Comparison of ENCODE assay signal across 10 mouse cellular contexts in the genomic region with DNA sequence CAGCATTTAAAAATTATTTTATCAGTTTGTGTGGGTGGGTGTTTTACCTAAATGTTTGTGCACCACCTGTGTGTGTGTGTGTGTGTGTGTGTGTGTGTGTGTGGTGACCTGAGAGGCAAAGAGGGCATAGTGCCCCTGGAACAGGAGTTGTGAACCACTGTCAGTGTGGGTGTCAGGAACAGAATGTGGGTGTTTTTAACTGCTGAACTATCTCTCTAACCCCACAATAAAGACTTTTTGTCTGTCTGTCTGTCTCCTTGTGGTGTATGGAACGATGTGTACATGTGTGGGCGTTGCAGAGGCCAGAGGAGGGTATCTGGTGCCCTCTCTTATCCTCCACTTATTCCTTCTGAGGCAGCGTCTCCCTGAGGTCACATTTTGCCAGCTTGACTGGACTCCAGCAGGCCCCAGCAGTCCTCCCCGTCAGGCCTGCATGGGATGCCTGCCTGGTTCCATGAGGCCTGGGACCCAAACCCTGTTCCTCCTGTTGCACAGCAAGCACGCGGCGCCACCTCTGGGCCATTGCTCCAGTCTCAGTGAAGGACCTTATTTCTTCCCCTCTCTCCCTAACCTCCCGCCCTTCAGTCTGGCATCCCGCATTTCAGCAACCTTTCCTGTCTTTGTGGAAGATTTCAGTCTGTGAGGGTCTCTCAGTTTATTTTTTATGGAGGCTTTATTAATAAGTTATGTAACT. TPM values are rescaled to one million over a fixed set of nuclear protein-coding genes. Genes with fewer than 3 reads are reported as not detected.
DNase-seq lines count a peak whose midpoint lies in the region; ATAC-seq and TF ChIP-seq lines count a peak whose summit lies in the region.
"Had no signal": no experiment of that assay in that cellular context is flagged by ENCODE, and none has a peak within 500 bp of the region (broad histone marks: within the 10 kb centered on the region; RNA-seq: fewer than 3 reads in every experiment).

No protein-coding gene starts in this region.

- H3K4me3 ChIP-seq in neural tube, embryonic 11.5 days (ENCODE audit: low read depth, low read length): no peak overlapping the region
- H3K4me3 ChIP-seq in liver, postnatal 0 days (ENCODE audit: low read depth, low read length): no peak overlapping the region
- H3K4me3 ChIP-seq: embryonic facial prominence, embryonic 12.5 days had no signal

- no peak overlapping the region for H3K9ac ChIP-seq in neural tube, embryonic 11.5 days (ENCODE audit: low read length)
- H3K9ac ChIP-seq in liver, postnatal 0 days (replicated peaks): no peak overlapping the region
- H3K9ac ChIP-seq: embryonic facial prominence, embryonic 12.5 days had no signal

- no peak for TF ChIP-seq EP300 in liver, postnatal 0 days (IDR thresholded peaks at IDR 0.05; ENCODE audit: low read depth)

- no peaks in the 10 kb centered on the region for H3K4me1 ChIP-seq in neural tube, embryonic 11.5 days (ENCODE audit: control insufficient read depth, insufficient read depth, low read length)
- H3K4me1 ChIP-seq in liver, postnatal 0 days (ENCODE audit: insufficient read depth): no peaks in the 10 kb centered on the region
- H3K4me1 ChIP-seq: embryonic facial prominence, embryonic 12.5 days had no signal

- peak; percentile 28 to 49 for DNase-seq in adrenal gland, postnatal 36 days
- no peak for DNase-seq in adrenal gland, postnatal 14 days
- DNase-seq in neural tube, embryonic 11.5 days (ENCODE audit: low spot score): peak; percentile 22
- no peak for DNase-seq in neural tube, embryonic 10.5 days (ENCODE audit: extremely low spot score, low spot score)
- DNase-seq in liver, postnatal 0 days: peak; percentile 24
- peak; percentile 71 to 72 for DNase-seq in thymus, postnatal 36 days
- DNase-seq in ovary, postnatal 36 days (ENCODE audit: low spot score): no peak
- no peak for DNase-seq in cerebellum, adult 9-10 months

- 0 out of 2 replicates have a peak, but pooled peaks cover 2% of the 10 kb centered on the region for H3K9me3 ChIP-seq in neural tube, embryonic 11.5 days (ENCODE audit: control insufficient read depth, low read length)
- H3K9me3 ChIP-seq in liver, postnatal 0 days (ENCODE audit: low read length): no peaks in the 10 kb centered on the region
- H3K9me3 ChIP-seq: embryonic facial prominence, embryonic 12.5 days had no signal

- ATAC-seq in neural tube, embryonic 11.5 days (ENCODE audit: insufficient read depth, low FRiP score, low TSS enrichment): no peak
- ATAC-seq in liver, postnatal 0 days: no peak

- H3K4me2 ChIP-seq in neural tube, embryonic 11.5 days (ENCODE audit: low read depth): no peak overlapping the region
- H3K4me2 ChIP-seq in liver, postnatal 0 days (ENCODE audit: low read depth, low read length): no peak overlapping the region
- H3K4me2 ChIP-seq: embryonic facial prominence, embryonic 12.5 days had no signal

- 40% methylated on average over 9 of the region's 9 CpGs for WGBS in neural tube, embryonic 11.5 days
- WGBS in liver, postnatal 0 days (ENCODE audit: insufficient replicate concordance): 42% methylated on average over 9 of the region's 9 CpGs

- no peak overlapping the region for H3K27ac ChIP-seq in neural tube, embryonic 11.5 days (ENCODE audit: low read depth, low read length)
- H3K27ac ChIP-seq in liver, postnatal 0 days (ENCODE audit: low read depth): no peak overlapping the region
- H3K27ac ChIP-seq: embryonic facial prominence, embryonic 12.5 days had no signal

- no peaks in the 10 kb centered on the region for H3K27me3 ChIP-seq in neural tube, embryonic 11.5 days (ENCODE audit: control insufficient read depth, insufficient read depth, low read length)
- H3K27me3 ChIP-seq in liver, postnatal 0 days (ENCODE audit: insufficient read depth, low read length): no peaks in the 10 kb centered on the region
- H3K27me3 ChIP-seq: embryonic facial prominence, embryonic 12.5 days had no signal

- H3K36me3 ChIP-seq in neural tube, embryonic 11.5 days (ENCODE audit: control insufficient read depth, insufficient read depth, low read length): no peaks in the 10 kb centered on the region
- H3K36me3 ChIP-seq in liver, postnatal 0 days (replicated peaks; ENCODE audit: insufficient read depth, low read length): no peaks in the 10 kb centered on the region
- H3K36me3 ChIP-seq: embryonic facial prominence, embryonic 12.5 days had no signal

- TF ChIP-seq CTCF in liver, postnatal 0 days (IDR thresholded peaks at IDR 0.05; ENCODE audit: low read depth): peak; percentile 52

RNA-seq across cellular contexts. Expression of gene H2-DMb1, which starts 11.5 kb away (rescaled TPM):
- total RNA-seq in adrenal gland, postnatal 36 days (2021): 1 to 10 TPM; 3.5 to 6.0 TPM
- total RNA-seq in adrenal gland, postnatal 14 days (2021): 3.6 and 8.3 TPM in 2 replicates
- polyA plus RNA-seq in neural tube, embryonic 11.5 days (2014; fragmentation: Nextera tagmentation; extraction: Ambion mirVana): not detected in 2 replicates
- polyA plus RNA-seq in liver, postnatal 0 days (2015; fragmentation: Nextera tagmentation; extraction: Ambion mirVana): 3.9 and 4.0 TPM in 2 replicates
- polyA plus RNA-seq: C2C12 had no signal

RNA-seq across cellular contexts. Expression of gene H2-DMb2, which starts 21.2 kb away (rescaled TPM):
- 1 to 10 TPM in 1 of 2 experiments, under 1 TPM in 1; 0.72 to 2.2 TPM for total RNA-seq in adrenal gland, postnatal 36 days (2021)
- 2.7 and 17.0 TPM in 2 replicates for total RNA-seq in adrenal gland, postnatal 14 days (2021)
- not detected in 2 replicates for polyA plus RNA-seq in neural tube, embryonic 11.5 days (2014; fragmentation: Nextera tagmentation; extraction: Ambion mirVana)
- 1.9 and 2.1 TPM in 2 replicates for polyA plus RNA-seq in liver, postnatal 0 days (2015; fragmentation: Nextera tagmentation; extraction: Ambion mirVana)
- polyA plus RNA-seq: C2C12 had no signal

RNA-seq across cellular contexts. Expression of gene Tap1, which starts 23.0 kb away (rescaled TPM):
- total RNA-seq in adrenal gland, postnatal 36 days (2021): 10 to 100 TPM; 12.5 to 23.0 TPM
- total RNA-seq in adrenal gland, postnatal 14 days (2021): 11.1 and 20.4 TPM in 2 replicates
- polyA plus RNA-seq in neural tube, embryonic 11.5 days (2014; fragmentation: Nextera tagmentation; extraction: Ambion mirVana): 0.68 and 1.3 TPM in 2 replicates
- polyA plus RNA-seq in liver, postnatal 0 days (2015; fragmentation: Nextera tagmentation; extraction: Ambion mirVana): 8.8 and 9.3 TPM in 2 replicates

RNA-seq across cellular contexts. Expression of gene Psmb9, which starts 23.2 kb away (rescaled TPM):
- total RNA-seq in adrenal gland, postnatal 36 days (2021): 10 to 100 TPM; 11.2 to 18.8 TPM
- 6.9 and 12.2 TPM in 2 replicates for total RNA-seq in adrenal gland, postnatal 14 days (2021)
- 0.80 and 0.96 TPM in 2 replicates for polyA plus RNA-seq in neural tube, embryonic 11.5 days (2014; fragmentation: Nextera tagmentation; extraction: Ambion mirVana)
- polyA plus RNA-seq in liver, postnatal 0 days (2015; fragmentation: Nextera tagmentation; extraction: Ambion mirVana): 20.4 and 22.9 TPM in 2 replicates

RNA-seq across cellular contexts. Expression of gene Psmb8, which starts 33.2 kb away (rescaled TPM):
- total RNA-seq in adrenal gland, postnatal 36 days (2021): 10 to 100 TPM; 31.0 to 34.7 TPM
- total RNA-seq in adrenal gland, postnatal 14 days (2021): 21.0 and 33.6 TPM in 2 replicates
- 2.1 and 3.3 TPM in 2 replicates for polyA plus RNA-seq in neural tube, embryonic 11.5 days (2014; fragmentation: Nextera tagmentation; extraction: Ambion mirVana)
- 49.7 and 51.6 TPM in 2 replicates for polyA plus RNA-seq in liver, postnatal 0 days (2015; fragmentation: Nextera tagmentation; extraction: Ambion mirVana)

Comparison
In these comparisons a context has a peak if more than half of its experiments do, and no peak if none do; other contexts are left out.
1. DNase-seq: peak in adrenal gland, postnatal 36 days (2 of 2), neural tube, embryonic 11.5 days (single experiment), liver, postnatal 0 days (single experiment) and thymus, postnatal 36 days (2 of 2); none in adrenal gland, postnatal 14 days (single experiment), neural tube, embryonic 10.5 days (single experiment), ovary, postnatal 36 days (single experiment) and cerebellum, adult 9-10 months (single experiment).